Mouse (Mus musculus) C2C12 (cell line): ENCODE data around the gene Gm42878. TPM values are rescaled to one million over a fixed set of nuclear protein-coding genes. Genes with fewer than 3 reads are reported as not detected.

Experiments used
- H3K27me3 ChIP-seq: one replicate; pipeline ENCODE4 v1.6.1; 2011; ENCODE audit not compliant: control insufficient read depth, insufficient read depth, insufficient read length
- H3K36me3 ChIP-seq: one replicate; pipeline ENCODE4 v1.6.1; 2011; ENCODE audit not compliant: control insufficient read depth, insufficient read depth
- H3K4me3 ChIP-seq: one replicate; pipeline ENCODE4 v1.5.1; 2011; ENCODE audit warnings: mild to moderate bottlenecking, control low read depth; ENCODE audit not compliant: poor library complexity, insufficient read depth, severe bottlenecking
- H3K79me2 ChIP-seq: one replicate; pipeline ENCODE4 v1.6.1; 2011; ENCODE audit not compliant: control insufficient read depth, insufficient read depth
- H3K79me3 ChIP-seq: one replicate; pipeline ENCODE4 v1.6.1; 2011; ENCODE audit warnings: low read depth, control low read depth
- H3ac ChIP-seq: one replicate; pipeline ENCODE3; 2011; ENCODE audit warnings: low read depth; ENCODE audit not compliant: control insufficient read depth, insufficient read length
- CEBPB ChIP-seq: IDR thresholded peaks from one replicate; pipeline ENCODE4 v1.6.1; 2011; ENCODE audit warnings: low read depth, mild to moderate bottlenecking, control low read depth, moderate library complexity
- CTCF ChIP-seq: IDR thresholded peaks from one replicate; pipeline ENCODE4 v1.5.1; 2011; ENCODE audit not compliant: control insufficient read depth, insufficient read depth, insufficient read length
- FOSL1 ChIP-seq: IDR thresholded peaks from one replicate; pipeline ENCODE4 v1.8.0; 2011; ENCODE audit warnings: mild to moderate bottlenecking, low read length; ENCODE audit not compliant: poor library complexity, insufficient read depth, severe bottlenecking
- MAX ChIP-seq: IDR thresholded peaks from one replicate; pipeline ENCODE4 v1.6.1; 2011; ENCODE audit warnings: mild to moderate bottlenecking, control low read depth
- MYOD1 ChIP-seq: IDR thresholded peaks from one replicate; pipeline ENCODE4 v1.6.1; 2011; ENCODE audit warnings: low read depth; ENCODE audit not compliant: control insufficient read depth, insufficient read length
- MYOG ChIP-seq: IDR thresholded peaks from one replicate; pipeline ENCODE4 v1.6.1; 2011; ENCODE audit not compliant: control insufficient read depth, insufficient read length; ENCODE audit errors: extremely low read depth
- USF1 ChIP-seq: IDR thresholded peaks from one replicate; pipeline ENCODE4 v1.6.1; 2011; ENCODE audit warnings: low read depth, mild to moderate bottlenecking, control low read depth, moderate library complexity
- polyA plus RNA-seq: library from polyadenylated mRNA; unstranded; fragments of >200 nt; fragmentation: generic; extraction: Trizol; gene quantifications from one replicate; pipeline ENCODE4 v1.2.1, GENCODE M21; 2012; ENCODE audit warnings: missing spikeins

The Gm42878 gene
- polyA plus RNA-seq, 1 experiment, result not detected

DNA sequence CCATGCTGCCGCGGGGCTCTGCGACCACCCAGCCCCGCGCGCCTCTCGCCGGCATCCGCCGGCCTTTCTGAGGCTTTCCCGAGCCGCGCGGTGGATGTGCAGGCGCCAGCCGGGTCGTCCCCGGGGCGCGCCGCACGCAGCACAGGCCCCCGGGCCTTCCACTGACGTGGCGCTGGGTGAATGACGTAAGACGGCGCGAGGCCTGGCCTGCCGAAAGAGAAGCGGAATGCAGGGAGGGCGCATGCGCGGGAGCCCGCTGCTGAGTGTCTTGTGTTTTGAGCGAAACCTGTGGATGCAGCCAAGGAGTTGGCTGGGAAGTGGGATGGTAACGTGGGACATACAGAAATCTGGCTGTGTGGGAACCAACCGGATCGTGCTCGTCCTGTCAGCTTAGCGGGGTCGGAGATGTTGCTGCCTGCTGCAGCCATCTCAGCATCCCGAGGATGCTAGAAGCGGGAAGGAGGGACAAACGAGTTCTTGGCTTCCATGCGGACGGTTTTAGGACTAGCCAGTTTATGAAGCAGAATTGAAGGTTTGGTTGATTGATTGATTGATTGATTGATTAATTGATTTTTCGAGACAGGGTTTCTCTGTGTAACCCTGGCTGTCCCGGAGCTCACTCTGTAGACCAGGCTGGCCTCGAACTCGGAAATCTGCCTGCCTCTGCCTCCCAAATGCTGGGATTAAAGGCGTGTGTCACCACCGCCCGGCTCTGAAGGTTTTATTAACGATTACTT, 679 bp upstream of the Gm42878 start, which contains the start of gene Mapkapk5:
Gene Mapkapk5, minus strand, starts transcription at position 113 of the 737 bp plus-strand sequence.
- Histone ChIP-seq H3K27me3 (no peaks in the 10 kb centered on the region), H3K79me2 (peaks cover 56% of the 10 kb centered on the region), H3K4me3 (peak within 1 kb of the TSS; percentile 87), H3ac (peak within 1 kb of the TSS; percentile 76), H3K36me3 (no peaks in the 10 kb centered on the region), H3K79me3 (peaks cover 41% of the 10 kb centered on the region)
- TF ChIP-seq MYOD1, result no peak
- TF ChIP-seq MAX, result peak; percentile 98
- no peak for TF ChIP-seq FOSL1

DNA sequence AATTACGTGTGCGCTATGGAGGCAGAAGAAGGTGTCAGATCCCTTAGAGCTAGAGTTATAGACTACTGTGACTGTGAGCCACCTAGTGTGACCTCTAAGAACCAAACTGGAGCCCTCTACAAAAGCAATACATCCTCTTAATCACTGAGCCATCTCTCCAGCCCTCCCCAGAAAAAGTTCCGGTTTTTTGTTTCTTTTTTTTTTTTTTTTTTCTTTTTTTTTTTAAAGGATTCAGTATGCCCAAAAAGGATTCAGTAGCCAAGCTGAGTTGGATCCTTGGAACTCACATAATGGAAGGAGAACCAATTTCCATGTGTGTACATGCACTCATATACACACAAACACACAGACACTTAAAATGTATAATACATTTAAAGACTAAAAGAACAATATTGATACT, 1.9 kb downstream of the Gm42878 start:
- Histone ChIP-seq H3K27me3 (no peaks in the 10 kb centered on the region), H3K36me3 (no peaks in the 10 kb centered on the region), H3K79me2 (peaks cover 82% of the 10 kb centered on the region), H3K4me3 (no peak overlapping the region), H3ac (no peak overlapping the region), H3K79me3 (peaks cover 60% of the 10 kb centered on the region)
- TF ChIP-seq MYOD1 (no peak), USF1 (no peak), MAX (no peak), CEBPB (no peak), FOSL1 (no peak), MYOG (no peak), CTCF (no peak)

DNA sequence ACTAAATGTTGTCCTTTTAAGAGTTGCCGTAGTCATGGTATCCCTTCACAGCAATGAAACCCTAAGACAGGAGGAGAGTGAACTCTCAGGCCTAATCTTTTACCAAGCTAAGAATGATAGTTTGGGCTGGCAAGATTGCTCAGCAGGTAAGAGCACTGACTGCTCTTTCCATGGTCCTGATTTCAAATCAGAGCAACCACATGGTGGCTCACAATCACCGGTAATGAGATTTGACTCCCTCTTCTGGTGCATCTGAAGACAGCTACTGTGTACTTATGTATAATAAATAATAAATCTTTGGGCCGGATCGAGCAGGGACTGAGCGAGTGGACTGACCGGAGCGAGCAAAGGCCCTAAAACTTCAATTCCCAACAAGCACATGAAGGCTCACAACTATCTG, 4.0 kb downstream of the Gm42878 start:
- H3K27me3 ChIP-seq, result no peaks in the 10 kb centered on the region

DNA sequence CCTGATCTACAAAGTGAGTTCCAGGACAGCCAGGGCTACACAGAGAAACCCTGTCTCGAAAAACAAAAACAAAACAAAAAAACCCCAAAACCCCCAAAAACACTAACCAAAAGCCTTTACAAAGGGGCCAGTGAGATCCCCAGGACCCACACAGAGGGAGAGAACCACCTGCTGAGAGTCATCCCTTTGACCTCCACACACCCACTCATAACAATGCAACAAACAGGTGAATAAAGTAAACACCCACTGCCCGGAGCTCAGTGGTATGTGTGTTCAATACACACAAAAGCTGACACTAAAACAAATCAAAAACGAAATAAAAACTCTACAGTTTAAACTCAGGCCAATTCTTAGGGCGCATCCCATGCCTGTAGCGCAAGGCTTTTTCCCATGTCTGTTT, 5.2 kb downstream of the Gm42878 start:
- no peaks in the 10 kb centered on the region for H3K27me3 ChIP-seq
- no peak overlapping the region for H3K4me3 ChIP-seq
- no peak for TF ChIP-seq MYOD1
- no peak for TF ChIP-seq CEBPB
- H3K79me3 ChIP-seq, result peaks cover 64% of the 10 kb centered on the region
- H3K36me3 ChIP-seq, result peaks cover 29% of the 10 kb centered on the region
- peaks cover 98% of the 10 kb centered on the region for H3K79me2 ChIP-seq
- H3ac ChIP-seq, result no peak overlapping the region

More for the DNA sequence above, 4.0 kb downstream of the Gm42878 start:
- Histone ChIP-seq H3K79me2 (peaks cover 98% of the 10 kb centered on the region), H3K4me3 (no peak overlapping the region), H3K79me3 (peaks cover 63% of the 10 kb centered on the region), H3ac (no peak overlapping the region), H3K36me3 (peaks cover 17% of the 10 kb centered on the region)
- no peak for TF ChIP-seq CEBPB
- TF ChIP-seq MYOG, result no peak
- no peak for TF ChIP-seq USF1
- no peak for TF ChIP-seq MYOD1
- no peak for TF ChIP-seq FOSL1
- TF ChIP-seq MAX, result no peak
- no peak for TF ChIP-seq CTCF

DNA sequence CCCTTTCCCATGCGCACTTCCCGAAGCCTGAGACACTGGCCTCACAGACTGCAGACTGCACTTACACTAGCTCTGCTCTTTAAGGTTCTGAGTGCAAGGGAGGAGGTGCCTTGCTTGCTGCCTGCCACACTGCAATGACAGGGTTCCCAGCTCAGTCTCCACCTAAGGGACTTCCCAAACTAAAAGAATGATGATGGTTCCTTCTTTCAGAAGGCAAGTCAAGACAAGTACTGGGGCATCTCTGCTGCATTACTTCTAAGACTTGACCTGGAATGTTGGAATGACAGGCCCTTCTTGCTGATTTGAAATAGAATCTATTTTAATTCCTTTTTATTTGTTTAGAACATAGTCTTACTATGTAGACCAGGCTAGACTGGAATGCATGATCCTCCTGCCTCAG, 7.7 kb downstream of the Gm42878 start:
- no peak overlapping the region for H3ac ChIP-seq
- H3K36me3 ChIP-seq, result peaks cover 50% of the 10 kb centered on the region
- H3K79me3 ChIP-seq, result peaks cover 41% of the 10 kb centered on the region
- peaks cover 86% of the 10 kb centered on the region for H3K79me2 ChIP-seq
- TF ChIP-seq USF1 (no peak), MAX (no peak), CTCF (no peak), MYOD1 (no peak), MYOG (no peak), FOSL1 (no peak), CEBPB (no peak)
- H3K27me3 ChIP-seq, result no peaks in the 10 kb centered on the region
- no peak overlapping the region for H3K4me3 ChIP-seq

DNA sequence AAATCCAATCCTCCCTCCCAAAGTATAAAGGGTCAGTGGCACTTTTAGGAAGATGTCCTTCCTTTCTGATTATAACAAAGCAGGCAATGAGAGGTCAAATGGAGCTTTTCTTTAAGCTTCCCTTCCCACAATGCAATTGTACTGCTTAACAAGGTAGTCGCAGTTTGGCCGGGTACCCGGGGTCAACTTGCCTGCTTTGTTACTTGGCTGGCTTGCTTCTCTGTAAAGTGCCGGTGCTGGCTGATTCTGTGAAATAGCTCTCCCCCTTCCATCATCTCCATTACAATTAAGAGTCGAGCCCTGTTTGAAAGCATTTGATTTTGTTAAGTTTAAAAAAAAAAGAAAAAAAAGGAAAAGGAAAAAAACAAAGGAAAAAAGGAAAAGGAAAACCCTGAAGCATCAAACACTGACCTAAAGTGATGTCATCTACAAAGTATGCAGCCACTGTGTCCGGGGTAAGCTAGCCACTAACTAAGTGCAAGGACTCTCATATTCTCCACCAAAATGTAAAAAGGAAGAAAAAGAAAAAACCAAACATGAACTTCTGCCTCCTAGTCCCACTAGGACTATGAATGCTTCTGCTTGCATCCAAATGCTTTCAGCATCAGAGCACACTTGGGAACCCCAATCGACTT, 8.2 kb downstream of the Gm42878 start:
- no peak overlapping the region for H3K4me3 ChIP-seq
- H3K27me3 ChIP-seq, result no peaks in the 10 kb centered on the region
- H3K79me3 ChIP-seq, result peaks cover 35% of the 10 kb centered on the region
- H3K36me3 ChIP-seq, result peaks cover 55% of the 10 kb centered on the region
- no peak overlapping the region for H3ac ChIP-seq
- H3K79me2 ChIP-seq, result peaks cover 80% of the 10 kb centered on the region
- no peak for TF ChIP-seq USF1
- TF ChIP-seq MYOD1, result no peak
- no peak for TF ChIP-seq CTCF
- TF ChIP-seq MAX, result no peak
- no peak for TF ChIP-seq MYOG
- no peak for TF ChIP-seq FOSL1
- no peak for TF ChIP-seq CEBPB
